Comparison of ENCODE assay signal across 8 mouse cellular contexts in the genomic region with DNA sequence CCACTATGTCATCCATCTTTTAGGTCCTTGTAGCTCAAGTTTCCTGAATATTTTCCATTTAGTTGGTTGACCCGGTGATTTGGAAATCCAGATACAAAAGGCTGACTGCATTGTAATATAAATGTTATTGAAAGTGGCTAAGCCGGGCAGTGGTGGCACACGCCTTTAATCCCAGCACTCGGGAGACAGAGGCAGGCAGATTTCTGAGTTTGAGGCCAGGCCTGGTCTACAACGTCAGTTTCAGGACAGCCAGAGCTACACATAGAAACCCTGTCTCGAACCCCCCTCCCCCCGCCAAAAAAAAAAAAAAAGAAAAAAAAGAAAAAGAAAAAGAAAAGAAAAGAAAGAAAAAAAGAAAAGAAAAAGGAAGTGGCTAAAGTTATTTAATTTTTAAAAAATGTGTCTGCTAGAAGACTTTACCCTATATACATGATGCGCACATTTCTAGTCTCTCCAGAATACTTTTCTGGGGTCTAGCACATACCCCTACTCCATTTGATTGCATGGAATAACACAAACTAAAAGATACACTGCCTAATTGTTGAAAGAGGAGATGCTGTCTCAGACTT. TPM values are rescaled to one million over a fixed set of nuclear protein-coding genes. Genes with fewer than 3 reads are reported as not detected.
DNase-seq lines count a peak whose midpoint lies in the region; ATAC-seq and TF ChIP-seq lines count a peak whose summit lies in the region.

No protein-coding gene starts in this region.

- peak overlapping the region; percentile 89 for H3K27ac ChIP-seq in heart, adult 2 months
- H3K27ac ChIP-seq in forebrain, embryonic 15.5 days (replicated peaks), result peak overlapping the region; percentile 76
- peak overlapping the region; percentile 99 for H3K27ac ChIP-seq in liver, embryonic 14.5 days

- intact Hi-C loops in heart, adult 2 months (cut with DNase I), result no loop called here
- intact Hi-C loops in heart, postnatal 10 days (cut with DNase I), result no loop called here

- no peak; the same call in 1 of the 2 replicates for ATAC-seq in forebrain, embryonic 15.5 days (replicated peaks)
- no peak for ATAC-seq in liver, embryonic 14.5 days (ENCODE audit: insufficient read depth)

- peak overlapping the region; percentile 98 for H3K4me2 ChIP-seq in forebrain, embryonic 15.5 days (replicated peaks)
- H3K4me2 ChIP-seq in liver, embryonic 14.5 days (ENCODE audit: low read depth), result peak overlapping the region; percentile 97

- TF ChIP-seq CTCF in heart, adult 2 months (IDR thresholded peaks at IDR 0.05), result no peak
- no peak for TF ChIP-seq CTCF in C2C12 (IDR thresholded peaks at IDR 0.05; ENCODE audit: control insufficient read depth, insufficient read depth, insufficient read length)
- no peak for TF ChIP-seq CTCF in liver, embryonic 14.5 days (IDR thresholded peaks at IDR 0.05; ENCODE audit: low read depth)

- H3K36me3 ChIP-seq in heart, adult 2 months (ENCODE audit: control insufficient read depth, insufficient read depth, low read length), result no peaks in the 10 kb centered on the region
- peaks cover 29% of the 10 kb centered on the region for H3K36me3 ChIP-seq in C2C12 (ENCODE audit: control insufficient read depth, insufficient read depth)
- H3K36me3 ChIP-seq in forebrain, embryonic 15.5 days, result peaks cover 25% of the 10 kb centered on the region
- H3K36me3 ChIP-seq in liver, embryonic 14.5 days (replicated peaks; ENCODE audit: control insufficient read depth, insufficient read depth, low read depth), result peaks cover 28% of the 10 kb centered on the region

- 82% methylated on average over 8 of the region's 8 CpGs for WGBS in heart, adult 2 months
- 83% methylated on average over 8 of the region's 8 CpGs for WGBS in forebrain, embryonic 15.5 days
- 53% methylated on average over 8 of the region's 8 CpGs for WGBS in liver, embryonic 14.5 days (ENCODE audit: insufficient replicate concordance)

- H3ac ChIP-seq in C2C12 (ENCODE audit: control insufficient read depth, insufficient read length, low read depth), result peak overlapping the region; percentile 78

- TF ChIP-seq EP300 in heart, adult 2 months (IDR thresholded peaks at IDR 0.05; ENCODE audit: insufficient read depth, low read depth, low read length), result no peak
- no peak for TF ChIP-seq EP300 in liver, embryonic 14.5 days (IDR thresholded peaks at IDR 0.05; ENCODE audit: low read depth)

- no peaks in the 10 kb centered on the region for H3K9me3 ChIP-seq in forebrain, embryonic 15.5 days
- H3K9me3 ChIP-seq in liver, embryonic 14.5 days (ENCODE audit: control insufficient read depth, low read length), result no peaks in the 10 kb centered on the region

- H3K79me3 ChIP-seq in C2C12 (ENCODE audit: low read depth), result peaks cover 31% of the 10 kb centered on the region

- H3K4me1 ChIP-seq in heart, adult 2 months (ENCODE audit: control insufficient read depth, insufficient read depth, low read length), result 0 out of 2 replicates have a peak, but pooled peaks cover 1% of the 10 kb centered on the region
- H3K4me1 ChIP-seq in forebrain, embryonic 15.5 days, result peaks cover 21% of the 10 kb centered on the region
- H3K4me1 ChIP-seq in liver, embryonic 14.5 days (replicated peaks; ENCODE audit: control insufficient read depth in 2 of 2, insufficient read depth in 2 of 2, low read length in 1 of 2), result peaks cover 23 to 27% of the 10 kb centered on the region in 2 experiments

- no peak overlapping the region; the same call in 1 of the 2 replicates for H3K9ac ChIP-seq in heart, adult 2 months (ENCODE audit: low read depth, low read length)
- peak overlapping the region; percentile 87 for H3K9ac ChIP-seq in forebrain, embryonic 15.5 days (replicated peaks)
- H3K9ac ChIP-seq in liver, embryonic 14.5 days (replicated peaks), result peak overlapping the region; percentile 88

- DNase-seq in heart, adult 2 months, result no peak
- no peak for DNase-seq in heart, postnatal 10 days
- no peak for DNase-seq in liver, embryonic 14.5 days (ENCODE audit: low read depth in 3 of 3, low spot score in 3 of 3)
- DNase-seq in thymus, postnatal 25 days, result no peak
- DNase-seq in cerebellum, adult 8-10 months, result no peak
- DNase-seq in ovary, postnatal 14 days (ENCODE audit: low spot score), result no peak

- no peaks in the 10 kb centered on the region for H3K27me3 ChIP-seq in heart, adult 2 months (ENCODE audit: control insufficient read depth, insufficient read depth, low read length)
- no peaks in the 10 kb centered on the region for H3K27me3 ChIP-seq in C2C12 (ENCODE audit: control insufficient read depth, insufficient read depth, insufficient read length)
- H3K27me3 ChIP-seq in forebrain, embryonic 15.5 days, result no peaks in the 10 kb centered on the region
- H3K27me3 ChIP-seq in liver, embryonic 14.5 days (ENCODE audit: control insufficient read depth, insufficient read depth, low read length), result no peaks in the 10 kb centered on the region

- TF ChIP-seq POLR2A in heart, adult 2 months (IDR thresholded peaks at IDR 0.05; ENCODE audit: insufficient read depth, low read depth, low read length), result no peak

- H3K4me3 ChIP-seq in heart, adult 2 months, result peak overlapping the region; percentile 100
- H3K4me3 ChIP-seq in C2C12 (ENCODE audit: insufficient read depth, poor library complexity, severe bottlenecking), result peak overlapping the region; percentile 100
- peak overlapping the region; percentile 79 for H3K4me3 ChIP-seq in forebrain, embryonic 15.5 days
- peak overlapping the region in 1 of 2 experiments; percentile 80; a peak in 3 of 4 replicates for H3K4me3 ChIP-seq in liver, embryonic 14.5 days (ENCODE audit: insufficient read depth in 1 of 2, low read depth in 2 of 2, low read length in 2 of 2)

- H3K79me2 ChIP-seq in heart, adult 2 months (replicated peaks; ENCODE audit: control insufficient read depth, insufficient read depth, low read length), result peaks cover 5% of the 10 kb centered on the region
- H3K79me2 ChIP-seq in C2C12 (ENCODE audit: control insufficient read depth, insufficient read depth), result peaks cover 43% of the 10 kb centered on the region

TF ChIP-seq in C2C12, 6 proteins besides CTCF, POLR2A, EP300 and RAD21:
- TF ChIP-seq CEBPB (IDR thresholded peaks at IDR 0.05; ENCODE audit: low read depth) (no peak), MYOD1 (IDR thresholded peaks at IDR 0.05; ENCODE audit: control insufficient read depth, insufficient read length, low read depth) (no peak), USF1 (IDR thresholded peaks at IDR 0.05; ENCODE audit: low read depth) (no peak), MYOG (IDR thresholded peaks at IDR 0.05; ENCODE audit: control insufficient read depth, extremely low read depth, insufficient read length) (no peak), FOSL1 (IDR thresholded peaks at IDR 0.05; ENCODE audit: insufficient read depth, low read length, poor library complexity, severe bottlenecking) (no peak), MAX (IDR thresholded peaks at IDR 0.05) (no peak)

RNA-seq across cellular contexts. Expression of a gene that starts 0.8 kb away (rescaled TPM):
- total RNA-seq in heart, adult 2 months (2021), result 100 to 1,000 TPM in 1 of 2 experiments, 10 to 100 TPM in 1; 81.9 to 112 TPM
- 55.5 and 69.1 TPM in 2 replicates for polyA plus RNA-seq in heart, adult 2 months (2012; rRNA removed)
- total RNA-seq in heart, postnatal 10 days (2021), result 10 to 100 TPM; 74.9 to 90.0 TPM
- polyA plus RNA-seq in C2C12 (2012; fragmentation: generic; extraction: Trizol), result 89.9 TPM
- 129 and 140 TPM in 2 replicates for polyA plus RNA-seq in forebrain, embryonic 15.5 days (2015; fragmentation: Nextera tagmentation; extraction: Ambion mirVana)
- polyA plus RNA-seq in liver, embryonic 14.5 days (2012; rRNA removed), result 117 and 123 TPM in 2 replicates
- 135 and 152 TPM in 2 replicates for polyA plus RNA-seq in liver, embryonic 14.5 days (2014; fragmentation: Nextera tagmentation; extraction: Ambion mirVana)

RNA-seq across cellular contexts. Expression of a gene that starts 9.7 kb away (rescaled TPM):
- total RNA-seq in heart, adult 2 months (2021), result 1 to 10 TPM; 1.6 to 2.2 TPM
- polyA plus RNA-seq in heart, adult 2 months (2012; rRNA removed), result 1.9 and 2.3 TPM in 2 replicates
- total RNA-seq in heart, postnatal 10 days (2021), result 1 to 10 TPM; 2.5 to 3.1 TPM
- 1.2 TPM for polyA plus RNA-seq in C2C12 (2012; fragmentation: generic; extraction: Trizol)
- polyA plus RNA-seq in forebrain, embryonic 15.5 days (2015; fragmentation: Nextera tagmentation; extraction: Ambion mirVana), result 2.1 and 2.2 TPM in 2 replicates
- polyA plus RNA-seq in liver, embryonic 14.5 days (2012; rRNA removed), result 4.6 and 4.7 TPM in 2 replicates
- 0.97 and 1.0 TPM in 2 replicates for polyA plus RNA-seq in liver, embryonic 14.5 days (2014; fragmentation: Nextera tagmentation; extraction: Ambion mirVana)

RNA-seq across cellular contexts. Expression of a gene that starts 13.1 kb away (rescaled TPM):
- total RNA-seq in heart, adult 2 months (2021), result 10 to 100 TPM; 86.3 to 86.5 TPM
- 36.1 and 43.7 TPM in 2 replicates for polyA plus RNA-seq in heart, adult 2 months (2012; rRNA removed)
- 100 to 1,000 TPM in 1 of 2 experiments, 10 to 100 TPM in 1; 94.3 to 109 TPM for total RNA-seq in heart, postnatal 10 days (2021)
- polyA plus RNA-seq in C2C12 (2012; fragmentation: generic; extraction: Trizol), result 103 TPM
- 186 and 200 TPM in 2 replicates for polyA plus RNA-seq in forebrain, embryonic 15.5 days (2015; fragmentation: Nextera tagmentation; extraction: Ambion mirVana)
- polyA plus RNA-seq in liver, embryonic 14.5 days (2012; rRNA removed), result 22.7 and 60.5 TPM in 2 replicates
- polyA plus RNA-seq in liver, embryonic 14.5 days (2014; fragmentation: Nextera tagmentation; extraction: Ambion mirVana), result 86.2 and 93.6 TPM in 2 replicates

RNA-seq across cellular contexts. Expression of a gene that starts 15.2 kb away (rescaled TPM):
- 10 to 100 TPM; 11.5 to 13.3 TPM for total RNA-seq in heart, adult 2 months (2021)
- 21.8 and 22.0 TPM in 2 replicates for polyA plus RNA-seq in heart, adult 2 months (2012; rRNA removed)
- total RNA-seq in heart, postnatal 10 days (2021), result 10 to 100 TPM; 39.0 to 49.9 TPM
- 0.07 TPM for polyA plus RNA-seq in C2C12 (2012; fragmentation: generic; extraction: Trizol)
- 0.05 TPM in 1 of 2 replicates, not detected in the other for polyA plus RNA-seq in forebrain, embryonic 15.5 days (2015; fragmentation: Nextera tagmentation; extraction: Ambion mirVana)
- polyA plus RNA-seq in liver, embryonic 14.5 days (2012; rRNA removed), result 0.21 and 0.25 TPM in 2 replicates
- polyA plus RNA-seq in liver, embryonic 14.5 days (2014; fragmentation: Nextera tagmentation; extraction: Ambion mirVana), result 0.03 and 0.05 TPM in 2 replicates

RNA-seq across cellular contexts. Expression of a gene that starts 36.3 kb away (rescaled TPM):
- 100 to 1,000 TPM in 1 of 2 experiments, 10 to 100 TPM in 1; 88.4 to 101 TPM for total RNA-seq in heart, adult 2 months (2021)
- 153 and 302 TPM in 2 replicates for polyA plus RNA-seq in heart, adult 2 months (2012; rRNA removed)
- total RNA-seq in heart, postnatal 10 days (2021), result 10 to 100 TPM; 84.2 to 92.6 TPM
- polyA plus RNA-seq in C2C12 (2012; fragmentation: generic; extraction: Trizol), result 85.2 TPM
- 208 and 211 TPM in 2 replicates for polyA plus RNA-seq in forebrain, embryonic 15.5 days (2015; fragmentation: Nextera tagmentation; extraction: Ambion mirVana)
- polyA plus RNA-seq in liver, embryonic 14.5 days (2012; rRNA removed), result 58.7 and 84.8 TPM in 2 replicates
- polyA plus RNA-seq in liver, embryonic 14.5 days (2014; fragmentation: Nextera tagmentation; extraction: Ambion mirVana), result 109 and 122 TPM in 2 replicates
